ENCODE assay signal across 11 mouse cellular contexts in genomic region chr16:50783784-50784650, GRCm38 (mm10).
DNase-seq lines count a peak whose midpoint lies in the region; ATAC-seq lines count a peak whose summit lies in the region.
"Had no signal": no experiment of that assay in that cellular context is flagged by ENCODE, and none has a peak within 500 bp of the region (broad histone marks: within the 10 kb centered on the region; RNA-seq: fewer than 3 reads in every experiment).

No protein-coding gene starts in this region.

- DNase-seq in embryo, embryonic 10 days (ENCODE audit: low spot score), result peak; percentile 11
- DNase-seq in embryo, embryonic 10.5 days (ENCODE audit: low spot score), result no peak
- DNase-seq in left cerebral cortex, postnatal 4 days, result peak; percentile 36
- DNase-seq in left cerebral cortex, adult 11 months (ENCODE audit: low spot score), result no peak
- DNase-seq in spleen, adult 18-20 months, result no peak
- no peak for DNase-seq in adrenal gland, adult 2 months
- DNase-seq: B cell, adult 2 months; cerebellum, adult 9-10 months had no signal

- peak; percentile 82 for ATAC-seq in forebrain, embryonic 15.5 days (replicated peaks)
- peak; percentile 76 for ATAC-seq in midbrain, embryonic 13.5 days

- H3K4me2 ChIP-seq in forebrain, embryonic 15.5 days (replicated peaks), result peak overlapping the region; percentile 32
- H3K4me2 ChIP-seq in midbrain, embryonic 13.5 days (replicated peaks), result peak overlapping the region; percentile 19

- no peaks in the 10 kb centered on the region for H3K36me3 ChIP-seq in forebrain, embryonic 15.5 days
- no peaks in the 10 kb centered on the region for H3K36me3 ChIP-seq in midbrain, embryonic 13.5 days

- peaks cover 23% of the 10 kb centered on the region for H3K4me1 ChIP-seq in forebrain, embryonic 15.5 days
- H3K4me1 ChIP-seq in midbrain, embryonic 13.5 days (replicated peaks), result peaks cover 24% of the 10 kb centered on the region

- intact Hi-C loops in left cerebral cortex, postnatal 4 days (cut with DNase I), result no loop called here

- 25% methylated on average over 20 of the region's 20 CpGs for WGBS in forebrain, embryonic 15.5 days
- 43% methylated on average over 20 of the region's 20 CpGs for WGBS in midbrain, embryonic 13.5 days

- no peak overlapping the region; the same call in 1 of the 2 replicates for H3K4me3 ChIP-seq in forebrain, embryonic 15.5 days
- H3K4me3 ChIP-seq in midbrain, embryonic 13.5 days (replicated peaks), result no peak overlapping the region

- H3K9me3 ChIP-seq in forebrain, embryonic 15.5 days, result no peaks in the 10 kb centered on the region
- H3K9me3 ChIP-seq in midbrain, embryonic 13.5 days, result peaks cover 3% of the 10 kb centered on the region; the same call in 1 of the 2 replicates

- 0 out of 2 replicates have a peak overlapping the region, but pooled peaks have one; percentile 9 for H3K27ac ChIP-seq in forebrain, embryonic 15.5 days (replicated peaks)
- H3K27ac ChIP-seq in midbrain, embryonic 13.5 days, result peak overlapping the region; percentile 14
- H3K27ac ChIP-seq: liver, embryonic 14.5 days had no signal

- H3K27me3 ChIP-seq in forebrain, embryonic 15.5 days, result no peaks in the 10 kb centered on the region
- H3K27me3 ChIP-seq in midbrain, embryonic 13.5 days, result no peaks in the 10 kb centered on the region

- no peak overlapping the region for H3K9ac ChIP-seq in forebrain, embryonic 15.5 days (replicated peaks)
- H3K9ac ChIP-seq in midbrain, embryonic 13.5 days (replicated peaks), result no peak overlapping the region
- H3K9ac ChIP-seq: liver, embryonic 14.5 days had no signal

Comparison
In these comparisons a context has a peak if more than half of its experiments do, and no peak if none do; other contexts are left out.
1. DNase-seq: peak in embryo, embryonic 10 days (single experiment) and left cerebral cortex, postnatal 4 days (single experiment); none in embryo, embryonic 10.5 days (single experiment), left cerebral cortex, adult 11 months (single experiment), spleen, adult 18-20 months (0 of 2) and adrenal gland, adult 2 months (single experiment).